Mouse (Mus musculus) E14TG2a.4 (cell line): Measurements from ENCODE around the gene Mars2.

ENCODE experiments used
- CTCF ChIP-seq: conservative IDR thresholded peaks from 2 replicates; pipeline ENCODE4 v1.5.1; 2014; ENCODE audit warnings: low read length
- NANOG ChIP-seq: IDR thresholded peaks from 2 replicates; pipeline ENCODE4 v1.6.1; 2014; ENCODE audit warnings: borderline replicate concordance, low read length, mixed read lengths

DNA sequence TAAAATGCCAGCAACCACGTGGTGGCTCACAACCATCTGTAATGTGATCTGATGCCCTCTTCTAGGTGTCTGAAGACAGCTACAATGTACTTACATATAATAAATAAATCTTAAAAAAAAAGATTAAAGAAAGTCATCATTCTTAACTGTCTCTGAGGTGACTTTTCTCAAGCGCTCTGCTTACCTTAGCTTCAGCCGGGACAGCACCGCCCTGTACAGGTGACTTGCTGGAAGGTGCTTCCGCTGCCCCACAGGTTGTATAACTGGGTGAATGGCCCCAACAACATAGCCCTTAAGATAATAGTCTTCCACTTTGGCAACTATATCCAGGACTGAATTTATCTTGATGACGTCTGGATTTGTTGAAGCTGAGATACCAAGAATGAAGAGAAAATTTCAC is 23.0 kb upstream of the Mars2 start:
- TF ChIP-seq CTCF (no peak), NANOG (no peak)
